Mouse (Mus musculus) spleen, postnatal 10 days (tissue): Measurements from ENCODE around the gene Dct.

ENCODE experiments used
- DNase-seq, 2 experiments: peaks; one replicate each; pipeline ENCODE4 v3.0.0; 2021 to 2022; ENCODE audit warnings: low spot score in 2 of 2

The Dct gene

DNA sequence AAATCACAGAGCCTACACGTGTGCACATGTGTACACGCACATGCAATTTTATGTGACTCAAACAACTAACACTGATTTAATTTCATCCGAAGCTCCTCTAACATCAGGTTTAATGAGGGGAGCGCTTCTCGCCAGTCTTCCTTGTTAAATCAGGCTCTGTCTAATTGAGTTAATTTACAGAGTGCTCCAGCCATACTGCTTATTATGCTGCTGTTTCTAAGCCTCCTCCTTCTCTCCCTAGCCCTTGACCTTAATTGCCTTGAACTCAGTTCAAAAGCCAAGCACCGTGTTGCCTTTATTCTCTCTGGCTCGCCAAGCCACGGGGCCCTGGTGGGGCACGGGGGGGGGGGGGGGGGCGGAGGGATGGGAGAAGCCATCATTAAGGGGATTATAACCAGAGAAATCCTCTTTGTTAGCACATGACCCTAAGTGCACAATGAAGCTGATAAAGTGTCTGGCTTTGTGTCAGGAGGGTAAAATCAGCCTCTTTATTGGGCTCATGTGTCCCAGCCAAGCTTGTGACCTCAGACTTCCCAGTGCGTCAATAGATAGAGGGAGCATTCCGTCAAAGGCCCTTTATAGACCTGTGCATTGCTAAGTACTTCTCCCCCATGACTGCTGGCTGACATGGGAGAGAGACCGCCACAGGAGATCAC, at the start of gene Dct:
Gene Dct, minus strand, starts transcription at position 270 of the 656 bp plus-strand sequence.
- no peak for DNase-seq

DNA sequence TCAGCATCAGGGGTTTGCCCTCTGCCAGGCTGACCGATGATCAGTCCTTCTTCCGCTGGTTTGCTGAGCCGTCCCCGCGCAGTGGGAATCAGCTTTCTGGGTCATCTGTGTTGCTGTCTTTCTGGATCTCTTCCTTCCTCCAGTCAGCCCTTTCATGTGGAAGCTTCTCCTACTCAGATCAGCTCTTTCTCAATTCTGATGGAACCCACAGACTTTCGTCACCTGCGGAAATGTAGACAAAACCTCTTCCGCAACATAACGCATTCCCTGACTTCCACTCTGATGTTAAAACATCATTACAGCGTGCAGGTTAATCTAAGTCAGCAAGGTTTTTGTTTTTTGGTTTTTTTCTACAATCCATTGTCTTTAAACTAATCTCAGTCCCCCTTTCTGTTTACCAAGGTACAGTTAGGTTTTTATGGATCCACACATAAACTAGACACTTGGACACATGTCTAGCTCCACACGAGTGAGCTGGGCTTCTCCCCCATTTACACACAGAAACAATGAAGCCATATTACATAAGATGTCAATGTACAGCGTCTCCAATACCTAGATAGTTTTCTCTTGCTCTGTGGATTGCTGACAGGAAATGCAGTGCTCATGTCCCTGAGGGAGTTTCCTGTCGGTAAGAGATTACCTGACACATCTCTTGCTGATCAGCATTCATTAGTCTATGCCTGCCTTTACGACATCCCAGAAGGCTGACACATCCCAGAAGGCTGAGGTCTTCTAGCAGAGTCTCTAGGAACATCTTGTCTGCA, 49.4 kb upstream of the Dct start:
- DNase-seq, result no peak

DNA sequence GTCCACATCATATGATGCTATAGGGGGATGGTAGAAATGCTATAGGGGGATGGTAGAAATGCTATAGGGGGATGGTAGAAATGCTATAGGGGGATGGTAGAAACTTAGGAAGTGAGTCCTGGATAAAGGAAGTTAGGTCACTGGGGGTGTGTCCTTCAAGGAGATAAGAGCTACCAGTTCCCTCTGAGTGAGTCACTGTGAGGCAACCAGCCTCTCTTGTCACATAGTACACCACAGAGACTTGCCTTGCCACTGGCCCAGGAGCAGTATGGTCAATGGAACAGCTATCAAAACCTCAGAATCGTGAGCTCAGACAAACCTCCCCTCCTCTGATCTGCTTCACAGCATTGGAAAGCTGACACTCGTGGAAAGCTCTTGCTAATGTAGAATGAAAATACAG, 46.2 kb upstream of the Dct start:
- no peak for DNase-seq

DNA sequence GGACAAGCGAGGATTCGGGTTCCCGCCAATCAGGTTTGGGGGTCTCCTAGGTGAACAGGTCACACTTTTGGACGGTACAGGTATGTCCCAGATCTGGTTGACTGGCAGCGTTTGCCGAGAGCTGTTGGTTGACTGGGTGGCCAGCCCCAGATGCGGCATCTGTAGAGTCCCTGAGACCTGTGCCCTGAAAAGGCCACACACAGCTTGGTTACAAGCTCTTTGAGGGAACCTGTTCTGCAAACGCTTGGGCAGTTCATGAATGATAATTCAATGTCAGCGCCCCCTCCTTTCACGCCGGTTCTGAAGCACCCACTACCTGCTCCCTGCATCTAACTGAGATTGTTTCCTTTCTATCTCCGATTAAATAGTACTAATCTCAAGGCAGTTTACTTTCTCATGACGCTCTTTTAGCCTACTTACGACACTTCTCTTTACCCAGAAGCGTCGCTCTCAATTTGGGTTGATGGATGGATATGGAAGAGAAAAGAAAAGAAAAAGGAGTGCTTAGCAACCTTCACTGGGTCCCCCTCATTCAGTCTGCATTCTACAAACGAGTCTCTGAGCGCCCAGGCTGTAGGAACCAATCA, 37.9 kb upstream of the Dct start:
- DNase-seq, result no peak

DNA sequence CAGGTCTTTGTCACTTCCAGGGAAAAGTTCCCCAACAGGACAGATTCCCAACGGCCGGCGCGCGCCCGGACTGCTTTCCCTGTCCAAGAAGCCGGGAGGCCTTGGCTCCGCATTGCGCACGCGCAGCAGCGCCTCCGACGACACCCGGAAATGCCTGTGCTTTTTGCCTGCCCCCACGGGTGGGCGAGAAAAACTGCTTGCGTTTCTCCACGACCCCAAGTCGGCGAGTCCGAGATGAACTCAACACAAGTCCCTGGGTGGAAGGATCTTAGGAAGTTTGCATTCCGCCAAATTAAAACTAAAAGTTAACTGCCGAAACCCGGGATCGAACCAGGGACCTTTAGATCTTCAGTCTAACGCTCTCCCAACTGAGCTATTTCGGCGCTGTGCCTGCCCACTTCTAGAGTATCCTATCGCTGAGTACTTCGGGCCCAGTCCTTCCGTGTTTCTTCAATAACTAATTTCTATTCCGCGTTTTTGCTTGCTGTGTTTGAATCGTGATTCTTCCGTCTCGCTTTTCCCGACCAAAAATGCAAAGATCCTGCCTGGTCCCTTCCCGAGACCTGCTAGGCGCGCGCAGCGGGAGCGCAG, 37.3 kb upstream of the Dct start:
- DNase-seq, result peak; percentile 81 to 89

DNA sequence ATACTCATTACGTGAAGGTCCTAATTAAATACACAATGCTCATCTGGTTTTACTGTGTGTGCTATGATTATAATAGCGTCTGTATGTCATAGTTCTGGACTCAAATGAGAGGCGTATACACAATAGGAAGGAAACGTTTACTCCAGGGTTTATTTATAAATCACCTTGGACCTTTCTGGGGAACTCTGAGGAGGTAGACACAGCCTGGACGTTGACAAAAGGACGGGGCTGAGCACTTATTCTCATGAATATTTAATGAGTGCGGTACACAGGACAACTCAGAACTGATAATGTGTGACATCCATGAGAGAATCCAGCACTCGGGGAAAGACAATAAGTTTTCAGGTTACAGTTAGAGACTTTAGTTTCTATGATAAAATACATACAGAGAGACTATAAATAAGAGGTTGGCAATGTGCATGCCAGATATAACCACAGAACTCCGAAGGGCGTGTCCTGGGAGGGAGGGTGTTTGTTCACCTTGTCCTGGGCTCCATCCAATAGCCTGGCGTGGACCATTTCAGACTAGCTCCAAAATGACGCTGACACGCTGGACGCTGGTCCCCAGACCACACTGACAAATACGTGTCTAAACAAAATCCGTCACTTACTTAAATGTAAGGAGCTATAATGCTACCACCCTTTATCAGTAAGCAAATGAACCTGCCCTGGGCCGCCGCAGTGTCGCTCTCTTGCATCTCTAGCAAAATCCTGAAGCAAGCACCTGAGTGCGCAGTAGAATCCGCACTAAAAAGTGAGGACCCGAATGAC, 36.6 kb upstream of the Dct start:
- DNase-seq, result no peak

DNA sequence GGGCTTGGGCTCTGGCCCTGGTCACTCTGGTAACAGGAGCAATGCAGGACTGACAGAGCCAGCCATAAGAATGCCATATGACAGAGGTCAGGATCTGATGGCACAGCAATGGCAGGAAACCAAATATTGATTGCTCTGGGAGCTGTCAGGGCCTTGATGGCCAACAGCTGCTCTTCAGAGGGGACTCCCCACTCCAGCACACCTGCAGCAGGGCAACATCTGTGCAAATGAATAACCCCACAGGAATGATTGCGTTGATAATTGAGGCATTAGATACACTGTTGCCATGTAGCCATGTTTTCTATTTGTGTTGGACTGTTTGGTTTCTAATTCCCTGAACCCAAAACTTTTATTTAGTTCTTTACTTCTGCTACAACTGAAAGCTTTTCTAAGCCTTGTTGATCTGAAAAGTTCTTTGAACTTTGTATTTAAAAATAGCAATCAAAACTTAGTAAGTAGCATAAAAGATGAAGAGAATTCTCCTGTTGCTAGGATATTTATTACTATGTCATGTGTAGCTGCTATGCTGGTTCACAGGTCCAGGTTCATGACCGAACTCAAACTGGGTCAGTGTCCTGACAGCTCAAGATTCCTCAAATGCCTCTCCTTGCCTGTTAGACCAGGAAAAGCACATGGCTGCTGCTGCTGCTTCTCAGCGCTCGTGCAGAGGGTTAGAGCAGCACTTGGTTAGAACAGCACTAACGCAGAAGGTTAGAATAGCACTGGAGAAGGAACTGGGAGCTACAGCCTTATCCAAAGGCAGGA, 34.4 kb upstream of the Dct start:
- no peak for DNase-seq

DNA sequence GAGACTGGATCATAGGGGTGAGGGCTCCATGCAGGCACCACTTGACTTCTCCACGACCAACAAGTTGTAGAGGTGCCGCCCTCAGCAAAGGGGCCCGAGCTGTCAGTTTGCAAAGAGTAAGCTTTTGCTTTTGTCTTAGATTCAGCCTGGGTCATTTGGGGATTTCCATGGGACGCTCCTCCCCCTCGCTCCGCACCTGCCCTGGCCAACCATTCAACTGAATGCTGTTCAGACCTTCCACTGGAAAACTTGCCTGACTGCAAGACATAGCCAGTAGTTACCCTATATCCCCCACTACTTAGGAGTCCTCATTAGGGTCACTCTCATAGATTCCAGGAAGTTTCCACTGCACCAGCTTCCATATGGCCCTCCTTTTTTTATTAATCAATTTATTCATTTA, 31.8 kb upstream of the Dct start:
- DNase-seq, result no peak

DNA sequence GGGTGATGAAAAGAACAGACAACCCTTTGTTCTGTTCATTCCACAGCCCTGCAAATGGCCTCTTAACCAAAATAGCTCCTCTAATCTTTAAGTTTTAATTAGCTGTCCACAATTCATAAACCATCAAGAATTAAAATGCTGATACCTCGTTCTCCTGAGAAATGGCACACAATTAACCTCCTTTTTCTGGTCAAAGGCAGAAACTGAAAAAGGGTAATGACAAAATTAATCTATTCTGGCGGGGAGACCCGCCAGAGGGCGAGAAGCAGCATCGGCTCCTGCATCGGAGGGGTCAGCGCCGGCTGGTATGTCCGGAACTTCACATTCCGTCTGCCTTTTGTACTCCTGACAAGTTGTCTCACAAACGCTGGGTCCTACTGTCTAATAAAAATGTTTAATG, 28.6 kb upstream of the Dct start:
- DNase-seq, result no peak

DNA sequence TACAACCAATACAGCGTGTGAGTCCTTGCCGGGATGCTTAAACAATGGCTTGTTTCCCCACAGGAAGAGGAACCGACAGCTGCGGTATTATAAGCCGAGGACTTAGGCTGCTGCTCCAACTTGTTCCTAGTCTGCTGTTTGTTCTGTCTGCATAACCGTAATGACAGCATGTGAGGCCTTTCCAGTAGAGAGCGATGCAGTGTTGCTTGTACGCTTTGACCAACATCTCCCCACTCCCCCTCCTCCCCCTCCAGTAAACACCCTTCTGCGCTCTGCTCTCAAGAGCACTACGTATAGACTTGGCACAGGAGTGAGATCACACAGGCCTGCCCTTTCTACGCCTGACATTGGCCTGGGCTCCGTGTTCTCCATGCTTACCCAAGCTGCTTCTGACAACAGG, 18.1 kb upstream of the Dct start:
- no peak for DNase-seq

DNA sequence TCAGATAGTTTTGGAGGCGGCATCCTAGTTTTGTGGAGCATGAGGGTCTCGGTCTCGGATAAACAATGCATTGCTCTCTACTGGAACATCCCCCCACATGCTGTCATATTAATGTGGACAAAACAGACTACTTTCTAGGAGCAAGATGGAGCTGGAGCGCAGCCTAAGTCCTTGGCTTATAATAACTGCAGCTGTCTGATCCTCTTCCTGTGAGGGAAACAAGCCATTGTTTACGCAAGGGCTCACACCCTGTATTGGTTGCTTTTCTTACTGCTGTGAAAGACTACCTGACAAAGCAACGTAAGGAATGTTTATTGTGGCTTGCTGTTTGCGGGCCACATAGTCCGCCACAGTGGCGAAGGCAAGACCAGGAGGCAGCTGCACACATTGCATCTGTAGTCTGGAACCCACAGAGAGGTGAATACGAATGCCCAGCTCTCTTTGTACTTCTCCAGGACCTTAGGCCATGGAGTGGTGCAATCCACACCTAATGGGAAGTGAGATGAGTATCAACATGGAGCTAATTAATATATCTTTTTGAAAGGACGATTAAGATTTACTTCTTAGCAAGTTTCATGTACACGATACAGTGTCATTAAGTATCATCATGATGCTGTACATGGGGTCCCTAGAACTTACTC, 17.5 kb upstream of the Dct start:
- no peak for DNase-seq

DNA sequence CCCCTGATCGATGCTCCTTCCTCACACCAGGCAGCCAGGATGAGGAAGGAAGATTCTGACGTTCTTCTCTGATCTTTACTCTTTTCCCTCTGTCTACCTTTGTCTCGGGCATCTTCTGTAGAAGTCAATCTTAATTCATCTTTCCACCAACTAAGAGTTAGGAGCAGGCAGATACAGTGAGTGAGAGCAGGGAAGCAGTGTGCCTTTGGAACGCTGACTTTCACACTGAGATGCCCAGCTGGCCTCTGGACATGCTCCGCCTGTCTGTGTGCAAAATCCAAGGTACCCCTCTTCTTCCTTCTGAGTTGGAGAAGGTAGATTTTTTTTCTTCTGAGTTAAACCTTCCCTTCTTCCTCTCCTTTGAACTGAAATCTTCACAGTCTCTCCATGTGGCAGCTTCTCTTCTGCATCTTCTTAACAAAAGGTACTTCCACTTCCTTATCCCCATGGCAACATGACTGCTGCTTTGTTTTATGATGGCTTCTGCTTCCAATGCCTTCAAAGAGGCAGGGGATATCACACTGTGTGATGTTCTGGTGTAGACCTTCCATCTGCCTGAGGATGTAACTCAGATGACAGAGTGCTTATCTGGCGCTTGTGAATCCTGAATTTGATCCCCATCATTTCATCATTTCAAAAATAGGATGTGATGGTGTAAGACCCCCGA, 9.9 kb upstream of the Dct start:
- DNase-seq, result no peak

DNA sequence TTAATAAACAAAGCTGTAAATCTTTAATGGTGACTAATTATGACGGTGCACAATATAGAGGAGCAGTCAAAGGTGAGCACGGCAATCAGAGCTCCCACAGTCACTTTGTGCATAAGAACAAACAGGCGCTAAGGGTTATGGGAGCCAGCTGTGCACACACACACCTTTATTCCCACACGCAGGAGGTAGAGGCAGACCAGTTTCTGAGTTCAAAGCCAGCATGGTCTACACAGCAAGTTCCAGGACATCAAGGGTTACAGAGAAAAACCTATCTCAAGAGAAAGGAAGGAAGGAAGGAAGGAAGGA, 6.5 kb upstream of the Dct start:
- DNase-seq, result no peak

DNA sequence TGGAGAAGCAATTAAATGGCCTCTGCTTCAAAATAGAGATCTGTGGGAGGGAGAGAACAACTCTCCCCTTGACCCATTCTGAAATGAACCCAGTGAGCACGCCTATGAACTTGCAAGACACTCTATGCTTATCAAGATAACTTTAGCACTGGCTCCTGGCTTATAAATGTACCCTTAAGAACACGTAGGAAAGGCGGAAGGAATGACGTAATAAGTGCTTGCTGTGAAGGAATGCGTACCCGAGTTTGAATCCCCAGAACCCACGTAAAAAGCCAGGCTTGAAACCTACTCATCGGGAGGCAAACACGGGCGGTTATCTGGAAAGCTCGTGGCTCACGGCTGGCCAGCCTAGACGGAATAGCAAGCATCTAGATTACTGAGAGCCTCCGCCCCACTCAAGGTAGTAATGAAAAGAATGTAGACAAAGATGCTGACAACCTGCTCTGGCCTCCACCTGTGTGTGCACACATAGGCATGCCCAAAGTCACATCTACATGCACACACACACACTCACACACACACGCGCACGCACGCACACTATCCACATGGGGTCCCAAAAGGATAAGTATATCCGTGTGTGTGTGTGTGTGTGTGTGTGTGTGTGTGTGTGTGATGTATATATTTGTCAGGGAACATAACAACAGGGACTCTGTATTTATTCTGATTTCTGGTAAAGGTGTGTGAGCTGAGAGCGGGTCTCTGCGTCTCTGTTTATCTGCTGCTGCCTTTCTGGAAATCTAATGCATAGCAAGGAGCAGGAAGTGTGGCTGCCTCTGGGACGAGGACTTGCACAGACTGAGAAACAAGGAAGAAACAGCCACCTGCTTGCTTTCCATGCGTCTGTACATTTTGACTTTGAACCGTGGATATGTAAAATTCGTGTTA, 5.9 kb upstream of the Dct start:
- no peak for DNase-seq

DNA sequence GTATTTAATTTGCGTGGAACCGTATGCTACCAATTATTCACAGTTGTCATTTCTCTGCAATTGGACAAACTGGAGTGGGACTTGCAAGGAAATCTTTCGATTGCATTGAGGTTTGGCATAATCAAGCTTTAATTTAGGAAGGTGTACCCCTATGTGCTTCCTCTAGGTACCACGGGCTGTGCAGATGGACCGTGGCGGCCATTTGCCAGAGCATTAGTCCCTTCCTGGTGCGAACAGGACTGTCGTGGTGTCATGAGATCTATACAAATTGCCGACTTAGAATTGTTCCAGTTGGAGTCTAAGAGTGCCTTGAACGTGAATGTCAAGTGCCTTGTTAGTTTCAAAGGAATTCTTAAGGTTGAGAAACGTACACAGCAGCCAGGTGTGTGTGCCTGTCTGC, 726 bp upstream of the Dct start:
- no peak for DNase-seq

DNA sequence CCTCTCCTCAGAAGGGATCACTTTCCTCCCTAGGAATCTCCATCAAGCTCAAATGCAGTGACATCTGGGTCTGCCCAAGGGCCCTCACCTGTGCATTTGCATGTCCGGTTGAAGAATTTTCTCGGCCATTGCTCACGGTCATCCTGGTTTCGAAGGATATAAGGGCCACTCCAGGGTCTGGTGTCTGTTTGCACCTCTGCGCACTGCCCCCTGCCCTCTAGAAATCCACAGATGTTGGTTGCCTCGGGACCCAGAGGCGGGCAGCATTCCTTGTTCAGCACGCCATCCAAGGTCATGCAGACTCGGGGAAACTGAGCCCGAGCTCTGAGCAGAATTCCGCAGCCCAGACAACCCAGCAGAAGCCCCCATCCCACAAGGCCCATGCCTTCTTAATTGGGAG, 648 bp downstream of the Dct start:
- DNase-seq, result no peak

DNA sequence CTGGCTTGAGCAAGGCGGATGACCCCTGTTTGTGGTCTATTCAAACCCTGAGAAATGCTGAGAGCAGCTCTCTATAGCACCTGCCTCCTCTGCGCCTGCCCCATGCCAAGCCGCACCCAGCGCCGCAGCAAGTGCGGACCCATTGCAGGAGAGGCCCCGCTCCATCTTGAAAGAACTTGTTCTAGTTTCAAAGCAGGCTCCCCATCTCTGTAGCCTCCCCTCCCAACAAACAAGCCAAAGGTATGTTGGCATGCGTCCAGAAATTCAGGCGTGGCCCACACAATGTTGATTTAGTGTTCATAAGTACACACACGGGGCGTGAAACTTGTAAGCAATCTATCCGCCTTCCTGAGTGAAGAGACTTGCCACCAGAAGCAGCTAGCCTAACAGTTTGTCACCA, 1.1 kb downstream of the Dct start:
- no peak for DNase-seq

DNA sequence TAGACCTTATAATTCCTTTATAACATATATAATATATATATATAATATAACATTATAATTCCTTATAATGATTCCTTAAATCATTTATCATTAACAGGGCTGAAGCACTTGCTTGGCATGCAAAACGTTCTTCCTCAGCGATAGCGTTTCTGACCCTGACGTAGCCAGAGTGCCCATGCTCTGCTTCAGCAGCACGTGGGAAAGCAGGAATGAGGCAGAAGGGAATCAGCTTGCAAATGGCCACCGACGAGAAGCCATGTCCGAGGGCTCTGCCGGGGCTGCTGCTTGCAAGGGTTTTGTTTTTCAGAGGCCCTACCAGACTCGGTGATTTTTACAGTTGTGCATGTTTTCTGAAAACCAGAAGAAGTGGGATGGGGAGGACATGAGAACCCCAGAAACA, 1.6 kb downstream of the Dct start:
- DNase-seq, result no peak

DNA sequence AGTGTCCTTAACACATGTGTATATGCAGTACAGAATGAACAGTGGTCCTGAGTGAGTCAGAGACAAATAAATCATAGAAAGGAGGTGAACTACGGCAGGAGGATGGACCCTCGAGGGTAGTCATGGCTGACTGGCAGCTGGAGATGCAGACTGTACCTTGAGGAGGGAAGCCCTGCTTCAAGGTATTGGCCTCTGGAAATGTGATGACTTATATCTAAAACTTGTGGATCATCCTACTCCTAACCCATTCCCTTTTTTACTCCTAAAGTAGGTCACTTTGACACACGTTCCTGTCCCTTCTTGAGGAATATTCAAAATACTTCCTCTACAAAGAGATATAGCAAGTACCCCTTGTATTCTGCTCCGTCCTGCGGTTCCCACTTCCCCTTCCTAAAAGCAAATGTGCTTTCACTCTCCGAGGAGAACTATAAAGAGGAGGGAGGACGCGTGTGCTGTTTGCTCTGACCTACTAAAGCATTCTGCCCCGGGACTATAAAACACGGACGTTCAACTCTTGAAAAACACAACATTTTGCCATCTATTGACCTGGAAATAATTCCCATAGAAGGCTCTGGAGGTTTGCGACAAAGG, 2.3 kb downstream of the Dct start:
- no peak for DNase-seq
